Comparison of ENCODE assay signal across 7 mouse cellular contexts in the genomic region with DNA sequence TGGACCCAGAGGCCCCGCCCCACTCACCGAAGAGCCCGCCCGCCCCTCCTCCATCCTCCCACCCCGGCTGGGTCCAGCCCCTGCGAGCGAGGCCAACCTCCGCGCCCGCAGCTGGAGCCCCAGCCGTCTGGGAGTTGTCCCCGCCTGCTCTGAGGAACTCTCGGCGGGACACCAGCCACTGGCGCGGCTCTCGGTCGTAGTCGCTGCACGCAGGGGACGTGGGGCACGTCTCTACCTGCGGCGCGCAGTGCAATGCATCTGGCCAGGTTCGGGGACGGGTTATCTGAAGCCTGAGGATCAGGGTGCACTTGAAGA. TPM values are rescaled to one million over a fixed set of nuclear protein-coding genes. Genes with fewer than 3 reads are reported as not detected.
DNase-seq lines count a peak whose midpoint lies in the region; ATAC-seq and TF ChIP-seq lines count a peak whose summit lies in the region.

No protein-coding gene starts in this region.

- H3K36me3 ChIP-seq in hindbrain, embryonic 13.5 days: no peaks in the 10 kb centered on the region
- H3K36me3 ChIP-seq in liver, embryonic 11.5 days (ENCODE audit: control insufficient read depth, insufficient read depth, low read length): no peaks in the 10 kb centered on the region
- H3K36me3 ChIP-seq in myocyte (ENCODE audit: control insufficient read depth, insufficient read depth): no peaks in the 10 kb centered on the region

- TF ChIP-seq CTCF in gastrocnemius, adult 2 months (IDR thresholded peaks at IDR 0.05): no peak

- no peaks in the 10 kb centered on the region for H3K9me3 ChIP-seq in hindbrain, embryonic 13.5 days
- no peaks in the 10 kb centered on the region for H3K9me3 ChIP-seq in liver, embryonic 11.5 days (ENCODE audit: control insufficient read depth, low read length)

- TF ChIP-seq POLR2A in myocyte (IDR thresholded peaks at IDR 0.05; ENCODE audit: insufficient read length, low read depth): no peak

- peaks cover 53% of the 10 kb centered on the region for H3K4me1 ChIP-seq in hindbrain, embryonic 13.5 days (replicated peaks)
- peaks cover 14% of the 10 kb centered on the region for H3K4me1 ChIP-seq in liver, embryonic 11.5 days (replicated peaks; ENCODE audit: control insufficient read depth, insufficient read depth, low read length)

- peak overlapping the region; percentile 87 for H3K4me2 ChIP-seq in hindbrain, embryonic 13.5 days
- peak overlapping the region; percentile 83 for H3K4me2 ChIP-seq in liver, embryonic 11.5 days
- peak overlapping the region; percentile 69 for H3K4me2 ChIP-seq in myocyte (ENCODE audit: low read depth)

- peak overlapping the region; percentile 84 for H3K27ac ChIP-seq in gastrocnemius, adult 2 months
- no peak overlapping the region for H3K27ac ChIP-seq in hindbrain, embryonic 13.5 days
- H3K27ac ChIP-seq in liver, embryonic 11.5 days (ENCODE audit: low read depth, low read length): peak overlapping the region; percentile 45; the same call in 1 of the 2 replicates

- H3K4me3 ChIP-seq in gastrocnemius, adult 2 months: peak overlapping the region; percentile 71
- H3K4me3 ChIP-seq in hindbrain, embryonic 13.5 days: peak overlapping the region; percentile 57
- peak overlapping the region; percentile 58 for H3K4me3 ChIP-seq in liver, embryonic 11.5 days (ENCODE audit: low read depth, low read length)
- no peak overlapping the region for H3K4me3 ChIP-seq in myocyte

- peak; percentile 78 for ATAC-seq in hindbrain, embryonic 13.5 days (ENCODE audit: low FRiP score)
- ATAC-seq in liver, embryonic 11.5 days (replicated peaks; ENCODE audit: low FRiP score): peak; percentile 86

- peak; percentile 96 for DNase-seq in ZHBTc4 (ENCODE audit: low read depth, low spot score)
- peak; percentile 42 to 66 for DNase-seq in adrenal gland, postnatal 4 days (ENCODE audit: low spot score in 2 of 2)
- DNase-seq in gastrocnemius, adult 2 months: peak; percentile 92
- DNase-seq in liver, embryonic 11.5 days (ENCODE audit: low spot score): peak; percentile 84
- DNase-seq in urinary bladder, postnatal 25 days (ENCODE audit: low spot score): peak; percentile 80

- no peaks in the 10 kb centered on the region for H3K79me2 ChIP-seq in myocyte (ENCODE audit: control insufficient read depth, insufficient read depth)

- no peak overlapping the region for H3ac ChIP-seq in myocyte (ENCODE audit: control insufficient read depth, insufficient read length)

- H3K27me3 ChIP-seq in hindbrain, embryonic 13.5 days: peaks cover 97% of the 10 kb centered on the region
- peaks cover 80% of the 10 kb centered on the region for H3K27me3 ChIP-seq in liver, embryonic 11.5 days (replicated peaks; ENCODE audit: control insufficient read depth, insufficient read depth, low read length)
- H3K27me3 ChIP-seq in myocyte (ENCODE audit: control insufficient read depth, insufficient read depth, insufficient read length): peaks cover 35% of the 10 kb centered on the region

- intact Hi-C loops in gastrocnemius, adult 2 months (cut with DNase I): loop anchor here (5.0 to 10.0 kb wide), 3 partner anchors 70 to 337 kb away; no protein-coding TSS in a partner anchor

- WGBS in hindbrain, embryonic 13.5 days: 1% methylated on average over 27 of the region's 27 CpGs
- under 1% methylated on average over 27 of the region's 27 CpGs for WGBS in liver, embryonic 11.5 days

- peak overlapping the region; percentile 63 for H3K9ac ChIP-seq in hindbrain, embryonic 13.5 days
- peak overlapping the region; percentile 16; the same call in 1 of the 2 replicates for H3K9ac ChIP-seq in liver, embryonic 11.5 days (ENCODE audit: low read depth, low read length)

TF ChIP-seq in myocyte, 11 proteins besides CTCF, POLR2A, EP300 and RAD21:
- TF ChIP-seq MYOG (IDR thresholded peaks at IDR 0.05; ENCODE audit: control insufficient read depth in 1 of 3, insufficient read depth in 1 of 3, insufficient read length in 2 of 3, low read depth in 2 of 3) (no peak), CEBPB (IDR thresholded peaks at IDR 0.05; ENCODE audit: insufficient read depth, poor library complexity, severe bottlenecking) (no peak), E2F4 (IDR thresholded peaks at IDR 0.05; ENCODE audit: insufficient read depth) (no peak), MAX (IDR thresholded peaks at IDR 0.05; ENCODE audit: low read depth) (no peak), TCF12 (IDR thresholded peaks at IDR 0.05; ENCODE audit: insufficient read depth, poor library complexity, severe bottlenecking) (no peak)

RNA-seq across cellular contexts. Expression of a gene that starts 3.2 kb away (rescaled TPM):
- total RNA-seq in adrenal gland, postnatal 4 days (2021): 10 to 100 TPM in 1 of 2 experiments, 1 to 10 TPM in 1; 8.4 to 11.4 TPM
- 1 to 10 TPM; 5.0 to 5.4 TPM for total RNA-seq in gastrocnemius, adult 2 months (2021)
- 3.2 and 4.1 TPM in 2 replicates for polyA plus RNA-seq in hindbrain, embryonic 13.5 days (2015; fragmentation: Nextera tagmentation; extraction: Ambion mirVana)
- polyA plus RNA-seq in liver, embryonic 11.5 days (2014; fragmentation: Nextera tagmentation; extraction: Ambion mirVana): 6.9 and 10.3 TPM in 2 replicates
- polyA plus RNA-seq in myocyte (2012; fragmentation: generic; extraction: Trizol): 0.02 TPM

RNA-seq across cellular contexts. Expression of a gene that starts 8.1 kb away (rescaled TPM):
- total RNA-seq in adrenal gland, postnatal 4 days (2021): 1 to 10 TPM in 1 of 2 experiments, not detected in 1; 1.2 TPM
- not detected for total RNA-seq in gastrocnemius, adult 2 months (2021)
- polyA plus RNA-seq in hindbrain, embryonic 13.5 days (2015; fragmentation: Nextera tagmentation; extraction: Ambion mirVana): not detected in 2 replicates
- polyA plus RNA-seq in liver, embryonic 11.5 days (2014; fragmentation: Nextera tagmentation; extraction: Ambion mirVana): 0.26 TPM in 1 of 2 replicates, not detected in the other
- polyA plus RNA-seq in myocyte (2012; fragmentation: generic; extraction: Trizol): not detected
